Mouse (Mus musculus) embryonic facial prominence, embryonic 12.5 days (tissue): ENCODE results near the gene Adat1. TPM values are rescaled to one million over a fixed set of nuclear protein-coding genes. Genes with fewer than 3 reads are reported as not detected.

Experiments
- ATAC-seq: fragments of 200-750 bp; cut with Nextera tagmentation; 2 replicates; pipeline ENCODE4 v1.8.0; 2017; ENCODE audit not compliant: insufficient number of reproducible peaks, insufficient read depth, low FRiP score, low TSS enrichment
- H3K27ac ChIP-seq: fragments of 300-500 bp; sonication (generic); 2 replicates; pipeline ENCODE4 v1.5.1; 2016; ENCODE audit warnings: mild to moderate bottlenecking
- H3K27me3 ChIP-seq: fragments of 300-500 bp; sonication (generic); 2 replicates; pipeline ENCODE4 v1.6.1; 2016; ENCODE audit warnings: mild to moderate bottlenecking, moderate library complexity
- H3K36me3 ChIP-seq: fragments of 300-500 bp; sonication (generic); 2 replicates; pipeline ENCODE4 v1.6.1; 2016; ENCODE audit warnings: mild to moderate bottlenecking
- H3K4me1 ChIP-seq: fragments of 300-500 bp; sonication (generic); 2 replicates; pipeline ENCODE4 v1.6.1; 2016
- H3K4me2 ChIP-seq: fragments of 300-500 bp; sonication (generic); replicated peaks from 2 replicates; pipeline ENCODE4 v1.6.1; 2016; ENCODE audit warnings: mild to moderate bottlenecking, moderate library complexity
- H3K4me3 ChIP-seq: fragments of 300-500 bp; sonication (generic); 2 replicates; pipeline ENCODE4 v1.5.1; 2016; ENCODE audit warnings: mild to moderate bottlenecking
- H3K9ac ChIP-seq: fragments of 300-500 bp; sonication (generic); 2 replicates; pipeline ENCODE4 v1.6.1; 2016; ENCODE audit warnings: mild to moderate bottlenecking, moderate library complexity
- H3K9me3 ChIP-seq: fragments of 300-500 bp; sonication (generic); 2 replicates; pipeline ENCODE4 v1.6.1; 2016; ENCODE audit warnings: mild to moderate bottlenecking, moderate library complexity
- WGBS: fragments of 180-500 bp; shearing (Covaris S2); methylation state at CpG from one replicate; pipeline ENCODE4 v1.1.7; 2016; 5-methylcytosine and 5-hydroxymethylcytosine counted together
- polyA plus RNA-seq: library from polyadenylated mRNA; unstranded; fragments of >200 nt; fragmentation: Nextera tagmentation; extraction: Ambion mirVana; gene quantifications from 2 replicates; pipeline ENCODE4 v1.2.1, GENCODE M21; 2016

Gene Adat1
- polyA plus RNA-seq, 1 experiment from 2014 or later = 11.5 TPM

GRCm38 (mm10) chr8:111934201-111934600 lies 57.9 kb downstream of the Adat1 start:
- Histone ChIP-seq H3K27ac (no peak overlapping the region), H3K9ac (no peak overlapping the region), H3K27me3 (no peaks in the 10 kb centered on the region), H3K9me3 (no peaks in the 10 kb centered on the region), H3K4me3 (no peak overlapping the region), H3K36me3 (no peaks in the 10 kb centered on the region), H3K4me2 (peak overlapping the region; percentile 93; the same call in 1 of the 2 replicates), H3K4me1 (peaks cover 16% of the 10 kb centered on the region; the same call in 1 of the 2 replicates)
- WGBS = 91% methylated on average over 2 of the region's 2 CpGs
- no peak for ATAC-seq

DNA sequence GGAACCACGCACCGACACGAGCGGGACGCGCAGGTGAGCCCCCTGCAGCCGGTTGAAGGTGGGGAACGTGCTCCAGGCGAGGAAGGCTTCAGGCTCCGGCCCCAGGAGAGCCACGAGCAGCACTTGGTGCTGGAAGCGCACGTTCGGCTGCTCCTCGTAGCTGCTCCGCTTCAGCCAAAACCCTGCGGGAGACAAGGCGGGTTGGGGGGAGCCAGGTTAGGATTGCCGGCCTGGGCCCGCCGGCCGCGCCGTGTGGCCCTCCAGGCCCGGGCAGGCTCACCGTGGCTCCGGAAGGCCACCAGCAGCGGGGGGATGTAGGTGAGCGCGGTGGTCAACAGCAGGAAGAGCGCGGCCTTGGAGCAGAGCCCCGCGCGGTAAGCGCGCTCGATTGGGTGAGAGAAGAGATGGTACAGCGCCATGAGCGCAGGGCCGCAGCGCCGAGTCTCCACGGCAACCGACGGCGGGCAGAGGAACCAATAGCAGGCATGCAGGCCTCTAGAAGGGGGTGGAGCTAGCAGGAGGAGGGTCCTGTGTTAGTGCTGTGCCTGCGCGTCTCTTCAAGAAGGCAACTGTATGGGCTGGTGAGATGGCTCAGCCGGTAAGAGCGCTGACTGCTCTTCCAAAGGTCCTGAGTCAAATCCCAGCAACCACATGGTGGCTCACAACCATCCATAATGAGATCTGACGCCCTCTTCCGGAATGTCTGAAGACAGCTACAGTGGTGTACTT lies 58.6 kb downstream of the Adat1 start, which contains the start of gene Tmem231:
TSS of gene Tmem231 (minus strand) at position 534 of the 729 bp plus-strand sequence.
- WGBS = under 1% methylated on average over 53 of the region's 53 CpGs

GRCm38 (mm10) chr8:111932580-111933336 lies 59.3 kb downstream of the Adat1 start:
- Histone ChIP-seq H3K36me3 (no peaks in the 10 kb centered on the region), H3K4me1 (peaks cover 16% of the 10 kb centered on the region; the same call in 1 of the 2 replicates), H3K27me3 (no peaks in the 10 kb centered on the region), H3K9me3 (no peaks in the 10 kb centered on the region), H3K4me2 (peak overlapping the region; percentile 93), H3K4me3 (peak overlapping the region; percentile 79), H3K27ac (peak overlapping the region; percentile 88), H3K9ac (peak overlapping the region; percentile 76)
- 32% methylated on average over 19 of the region's 19 CpGs for WGBS
- 0 out of 2 replicates have a peak, but pooled peaks have one; percentile 3 for ATAC-seq

More for the DNA sequence above, 58.6 kb downstream of the Adat1 start, which contains the start of gene Tmem231:
- H3K9me3 ChIP-seq = no peaks in the 10 kb centered on the region
- peak within 1 kb of the TSS; percentile 88 for H3K27ac ChIP-seq
- no peaks in the 10 kb centered on the region for H3K36me3 ChIP-seq
- peak within 1 kb of the TSS; percentile 79 for H3K4me3 ChIP-seq
- peak within 1 kb of the TSS; percentile 76 for H3K9ac ChIP-seq
- peak; percentile 99 for ATAC-seq
- no peaks in the 10 kb centered on the region for H3K27me3 ChIP-seq
- peaks cover 16% of the 10 kb centered on the region; the same call in 1 of the 2 replicates for H3K4me1 ChIP-seq
- H3K4me2 ChIP-seq = peak within 1 kb of the TSS; percentile 93

GRCm38 (mm10) chr8:111931721-111932120 lies 60.4 kb downstream of the Adat1 start:
- Histone ChIP-seq H3K4me3 (no peak overlapping the region), H3K9me3 (no peaks in the 10 kb centered on the region), H3K4me2 (0 out of 2 replicates have a peak overlapping the region, but pooled peaks have one; percentile 7), H3K27ac (no peak overlapping the region), H3K9ac (no peak overlapping the region), H3K36me3 (0 out of 2 replicates have a peak, but pooled peaks cover 3% of the 10 kb centered on the region), H3K4me1 (peaks cover 16% of the 10 kb centered on the region; the same call in 1 of the 2 replicates), H3K27me3 (no peaks in the 10 kb centered on the region)
- WGBS = 58% methylated on average over 16 of the region's 16 CpGs
- ATAC-seq = no peak

GRCm38 (mm10) chr8:111929648-111930344 lies 62.3 kb downstream of the Adat1 start:
- H3K4me3 ChIP-seq = no peak overlapping the region
- H3K27me3 ChIP-seq = no peaks in the 10 kb centered on the region
- H3K36me3 ChIP-seq = 0 out of 2 replicates have a peak, but pooled peaks cover 3% of the 10 kb centered on the region
- no peak overlapping the region for H3K9ac ChIP-seq
- peaks cover 16% of the 10 kb centered on the region; the same call in 1 of the 2 replicates for H3K4me1 ChIP-seq
- WGBS = 74% methylated on average over 8 of the region's 8 CpGs
- H3K27ac ChIP-seq = no peak overlapping the region
- no peak for ATAC-seq
- no peaks in the 10 kb centered on the region for H3K9me3 ChIP-seq
- no peak overlapping the region for H3K4me2 ChIP-seq

GRCm38 (mm10) chr8:111924976-111925375 lies 67.1 kb downstream of the Adat1 start:
- 81% methylated on average over 7 of the region's 7 CpGs for WGBS

DNA sequence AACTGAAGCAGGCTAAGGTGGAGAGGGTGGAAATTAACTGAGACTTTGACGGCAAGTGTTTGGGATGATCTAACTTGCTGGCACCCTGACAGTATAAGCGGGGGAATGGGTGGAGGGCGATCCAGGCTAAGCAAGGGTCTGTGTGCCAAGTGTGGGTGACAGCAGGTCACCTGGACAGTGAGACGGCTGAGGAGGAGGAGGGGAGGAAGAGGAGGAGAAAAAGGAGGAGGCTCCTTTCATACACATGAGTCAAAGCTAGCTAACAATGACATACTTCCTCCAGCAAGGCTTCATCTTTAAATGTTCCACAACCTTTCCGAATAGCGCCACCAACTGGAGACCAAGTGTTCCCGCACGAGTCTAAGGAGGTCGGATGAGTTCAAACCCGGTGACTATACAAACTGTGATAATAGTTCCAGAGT lies 68.7 kb downstream of the Adat1 start:
- H3K27me3 ChIP-seq = no peaks in the 10 kb centered on the region
- H3K27ac ChIP-seq = no peak overlapping the region
- H3K36me3 ChIP-seq = 0 out of 2 replicates have a peak, but pooled peaks cover 8% of the 10 kb centered on the region
- no peak for ATAC-seq
- no peak overlapping the region for H3K9ac ChIP-seq
- WGBS = 31% methylated on average over 10 of the region's 10 CpGs
- H3K9me3 ChIP-seq = no peaks in the 10 kb centered on the region
- no peaks in the 10 kb centered on the region for H3K4me1 ChIP-seq
- H3K4me3 ChIP-seq = no peak overlapping the region
- no peak overlapping the region for H3K4me2 ChIP-seq

More at GRCm38 (mm10) chr8:111924976-111925375, 67.1 kb downstream of the Adat1 start:
- Histone ChIP-seq H3K27me3 (no peaks in the 10 kb centered on the region), H3K4me2 (no peak overlapping the region), H3K9ac (no peak overlapping the region), H3K4me3 (no peak overlapping the region), H3K36me3 (0 out of 2 replicates have a peak, but pooled peaks cover 3% of the 10 kb centered on the region), H3K4me1 (no peaks in the 10 kb centered on the region), H3K9me3 (no peaks in the 10 kb centered on the region), H3K27ac (no peak overlapping the region)
- no peak for ATAC-seq

DNA sequence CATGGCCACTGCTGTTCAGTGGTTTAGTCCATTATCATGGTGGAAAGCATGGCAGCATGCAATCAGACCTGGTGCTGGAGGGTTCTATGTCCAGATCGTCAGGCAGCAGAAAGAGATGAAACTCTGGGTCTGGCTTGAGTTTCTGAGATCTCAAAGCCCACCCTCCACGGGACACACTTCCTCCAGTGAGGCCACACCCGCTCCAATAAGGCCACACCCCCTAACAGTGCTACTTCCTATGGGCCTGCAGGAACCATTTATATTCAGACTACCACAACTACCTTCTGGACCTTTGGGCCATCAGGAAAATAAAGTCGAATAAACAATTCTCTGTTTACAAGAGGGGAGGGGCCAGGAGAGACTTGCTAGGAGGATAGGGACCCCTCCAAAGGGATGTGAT lies 71.1 kb downstream of the Adat1 start:
- WGBS = 82% methylated on average over 4 of the region's 4 CpGs

GRCm38 (mm10) chr8:111919663-111920062 lies 72.4 kb downstream of the Adat1 start:
- no peak overlapping the region for H3K9ac ChIP-seq
- no peaks in the 10 kb centered on the region for H3K27me3 ChIP-seq
- H3K36me3 ChIP-seq = 0 out of 2 replicates have a peak, but pooled peaks cover 11% of the 10 kb centered on the region
- H3K27ac ChIP-seq = no peak overlapping the region
- 83% methylated on average over 2 of the region's 2 CpGs for WGBS
- no peak overlapping the region for H3K4me3 ChIP-seq
- no peak overlapping the region for H3K4me2 ChIP-seq
- no peak for ATAC-seq
- H3K9me3 ChIP-seq = no peaks in the 10 kb centered on the region
- H3K4me1 ChIP-seq = no peaks in the 10 kb centered on the region

More for the DNA sequence above, 71.1 kb downstream of the Adat1 start:
- 0 out of 2 replicates have a peak, but pooled peaks cover 11% of the 10 kb centered on the region for H3K36me3 ChIP-seq
- H3K27ac ChIP-seq = no peak overlapping the region
- ATAC-seq = no peak
- H3K4me3 ChIP-seq = no peak overlapping the region
- H3K4me1 ChIP-seq = no peaks in the 10 kb centered on the region
- H3K4me2 ChIP-seq = no peak overlapping the region
- no peak overlapping the region for H3K9ac ChIP-seq
- no peaks in the 10 kb centered on the region for H3K9me3 ChIP-seq
- H3K27me3 ChIP-seq = no peaks in the 10 kb centered on the region
